Mouse (Mus musculus) liver, embryonic 14.5 days (tissue): ENCODE measurements at regions not wholly inside any gene's neighbourhood (a gene's known extent, or its start where the extent isn't known, plus 50 kb on each side); places are given as distances from the start of the nearest gene placed in this dataset.

Experiments used
- CTCF ChIP-seq: IDR thresholded peaks from 2 replicates; pipeline ENCODE4 v1.5.1; 2016; ENCODE audit warnings: antibody characterized with exemption, low read depth, control low read depth
- EP300 ChIP-seq: IDR thresholded peaks from 2 replicates; pipeline ENCODE4 v1.6.1; 2016; ENCODE audit warnings: antibody characterized with exemption, low read depth

DNA sequence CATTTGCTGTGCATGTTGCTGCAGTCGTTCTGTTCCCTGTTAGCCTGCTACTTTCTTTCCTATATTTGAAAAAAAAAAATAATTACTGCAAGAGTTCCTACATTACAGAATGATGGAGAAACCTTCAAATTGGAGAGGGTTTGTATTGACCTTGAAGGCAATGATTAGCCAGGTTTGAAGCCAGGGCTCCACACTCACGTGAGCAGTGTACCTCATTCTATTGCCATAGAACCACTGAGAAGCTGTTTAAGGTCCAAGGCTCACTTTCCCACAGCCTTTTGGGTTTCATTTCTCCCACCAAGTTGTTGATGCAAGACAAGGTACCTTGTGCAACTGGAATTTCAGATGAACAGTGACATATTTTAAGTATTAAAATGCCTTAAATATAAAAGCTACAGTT lies 1095.2 kb downstream of the Car8 start:
- no peak for TF ChIP-seq CTCF
- no peak for TF ChIP-seq EP300
